Mouse (Mus musculus): Measurements from ENCODE around the gene Bhlhb9.

DNA sequence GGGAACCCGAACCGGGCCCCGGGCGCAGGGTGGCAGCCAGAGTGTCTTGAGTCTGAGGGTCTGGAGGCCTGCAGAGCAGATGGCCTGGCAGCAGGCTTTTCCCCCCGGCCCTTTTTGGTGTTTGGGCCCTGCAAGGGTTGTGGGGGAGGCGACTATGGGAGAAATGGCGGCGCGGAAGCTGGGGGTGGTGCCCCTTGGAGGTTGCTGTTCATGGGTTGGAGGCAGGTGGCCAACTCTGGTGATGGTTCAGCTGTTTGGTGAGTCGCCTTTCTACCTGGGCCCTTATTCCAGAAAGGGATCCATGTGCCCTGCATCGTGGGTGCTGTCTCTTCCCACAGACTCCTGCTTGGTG lies 88.8 kb downstream of the Bhlhb9 start:
- TF ChIP-seq CTCF (IDR thresholded peaks at IDR 0.05; ENCODE audit: insufficient read depth, low read depth, low read length), result no peak
- TF ChIP-seq POLR2A (IDR thresholded peaks at IDR 0.05; ENCODE audit: insufficient read depth, low read depth, low read length), result no peak
